Mouse (Mus musculus) thymus, adult 2 months (tissue): ENCODE data around the gene Odf3b. TPM values are rescaled to one million over a fixed set of nuclear protein-coding genes. Genes with fewer than 3 reads are reported as not detected.

ENCODE experiments used
- DNase-seq: peaks from one replicate; pipeline ENCODE4 v3.0.0; 2021
- H3K27ac ChIP-seq: fragments of 200-500 bp; 2 replicates; pipeline ENCODE4 v1.5.1; 2012; ENCODE audit warnings: low read length, control low read depth; ENCODE audit not compliant: control insufficient read depth, insufficient read depth
- H3K27me3 ChIP-seq: fragments of 200-500 bp; 2 replicates; pipeline ENCODE4 v1.6.1; 2012; ENCODE audit warnings: mild to moderate bottlenecking, low read length, moderate library complexity, mixed read lengths; ENCODE audit not compliant: control insufficient read depth, insufficient read depth
- H3K36me3 ChIP-seq: fragments of 200-500 bp; 2 replicates; pipeline ENCODE4 v1.6.1; 2012; ENCODE audit warnings: mild to moderate bottlenecking, low read length, moderate library complexity; ENCODE audit not compliant: control insufficient read depth, insufficient read depth
- H3K4me1 ChIP-seq: fragments of 200-500 bp; replicated peaks from 2 replicates; pipeline ENCODE4 v1.6.1; 2012; ENCODE audit warnings: low read length; ENCODE audit not compliant: control insufficient read depth, insufficient read depth
- H3K4me3 ChIP-seq: fragments of 200-500 bp; 2 replicates; pipeline ENCODE4 v1.5.1; 2012; ENCODE audit warnings: mild to moderate bottlenecking, low read length, control low read depth, moderate library complexity; ENCODE audit not compliant: control insufficient read depth, insufficient read depth
- CTCF ChIP-seq: fragments of 200-500 bp; IDR thresholded peaks from 2 replicates; pipeline ENCODE4 v1.5.1; 2012; ENCODE audit warnings: mild to moderate bottlenecking, control low read depth, low read length, moderate library complexity, borderline replicate concordance; ENCODE audit not compliant: control insufficient read depth, poor library complexity, insufficient read depth; ENCODE audit errors: extremely low read depth
- POLR2A ChIP-seq: fragments of 200-500 bp; IDR thresholded peaks from 2 replicates; pipeline ENCODE4 v1.6.1; 2012; ENCODE audit warnings: mild to moderate bottlenecking, low read length, control low read depth, moderate library complexity; ENCODE audit not compliant: control insufficient read depth, poor library complexity, insufficient read depth; ENCODE audit errors: extremely low read depth
- WGBS: fragments of 180-500 bp; shearing (Covaris S2); methylation state at CpG from one replicate; pipeline ENCODE4 v1.1.7; 2018; 5-methylcytosine and 5-hydroxymethylcytosine counted together
- polyA plus RNA-seq: library from polyadenylated mRNA; depleted of rRNA; stranded (reverse); fragments of >200 nt; gene quantifications from 2 replicates; pipeline ENCODE4 v1.2.3, GENCODE M21; 2012

Gene Odf3b
- polyA plus RNA-seq, 1 experiment: 21.9 TPM

DNA sequence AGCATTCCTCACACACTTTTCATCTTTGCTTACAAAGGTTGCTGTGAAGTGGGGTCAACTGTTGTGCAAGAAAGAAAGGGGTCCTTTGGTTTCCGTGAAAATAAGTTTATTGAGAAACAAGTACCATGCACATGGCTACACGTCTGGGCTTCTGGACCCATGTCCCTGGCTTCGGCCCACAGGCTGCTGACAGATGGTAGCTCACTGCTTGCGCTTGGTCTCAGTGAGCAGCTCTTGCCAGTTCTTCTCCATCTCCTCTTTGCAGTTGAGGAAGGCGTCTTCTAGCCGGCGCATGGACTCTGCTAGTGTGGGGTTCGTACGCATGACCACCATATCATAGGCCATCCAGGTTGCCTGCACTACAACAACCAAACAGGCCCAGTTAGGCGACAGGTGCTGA, 11.0 kb upstream of the Odf3b start:
- WGBS: 97% methylated on average over 10 of the region's 10 CpGs
- H3K4me1 ChIP-seq: peaks cover 13% of the 10 kb centered on the region
- H3K4me3 ChIP-seq: no peak overlapping the region
- DNase-seq: no peak
- no peaks in the 10 kb centered on the region for H3K36me3 ChIP-seq
- H3K27me3 ChIP-seq: no peaks in the 10 kb centered on the region
- TF ChIP-seq CTCF (no peak), POLR2A (no peak)
- H3K27ac ChIP-seq: no peak overlapping the region

DNA sequence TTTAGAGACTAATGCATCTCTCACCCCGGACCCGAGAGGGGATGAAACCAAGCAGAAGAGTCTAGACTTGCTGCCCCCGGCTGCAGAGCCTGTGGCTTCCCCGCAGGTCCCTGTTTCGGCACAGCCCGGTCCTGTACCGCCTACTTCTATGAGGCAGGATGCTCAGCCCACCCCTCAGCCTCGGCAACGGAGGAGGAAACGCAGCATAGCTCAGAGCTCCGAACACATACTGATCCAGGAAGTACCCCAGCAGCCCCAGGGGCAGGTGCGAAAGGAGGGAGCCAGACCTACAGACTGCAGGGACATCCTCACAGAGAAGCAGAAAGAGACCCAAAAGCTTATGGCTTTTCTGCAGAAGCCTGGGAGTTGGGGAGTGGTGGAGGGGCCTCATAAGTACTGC, 8.0 kb upstream of the Odf3b start:
- no peak overlapping the region for H3K4me3 ChIP-seq
- no peak for TF ChIP-seq POLR2A
- no peak for TF ChIP-seq CTCF
- no peaks in the 10 kb centered on the region for H3K36me3 ChIP-seq
- H3K27ac ChIP-seq: no peak overlapping the region
- WGBS: 5% methylated on average over 12 of the region's 12 CpGs
- H3K4me1 ChIP-seq: peaks cover 13% of the 10 kb centered on the region
- H3K27me3 ChIP-seq: no peaks in the 10 kb centered on the region
- peak; percentile 63 for DNase-seq

DNA sequence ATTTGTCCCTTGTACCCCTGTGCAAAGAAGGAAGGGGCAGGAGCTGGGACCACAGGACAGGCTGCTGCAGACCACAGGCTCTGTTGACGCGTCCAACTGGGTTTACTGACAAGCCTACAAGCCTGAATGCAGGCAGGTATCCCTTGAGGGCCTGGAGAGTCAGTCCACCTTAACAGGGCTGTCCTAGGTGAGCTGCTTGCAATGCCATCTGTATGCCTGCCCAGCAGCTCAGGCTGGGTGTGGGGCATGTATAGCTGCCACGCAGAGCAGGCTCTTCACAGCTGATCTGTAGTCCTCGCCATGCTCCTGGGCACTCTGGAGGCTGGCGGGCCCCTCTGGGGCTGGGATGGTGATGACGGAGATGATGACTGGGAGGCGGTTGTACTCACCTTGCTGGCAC, 5.5 kb upstream of the Odf3b start, which contains the start of gene Klhdc7b:
Klhdc7b (plus strand) TSS at position 301 of the 400 bp plus-strand sequence.
- Histone ChIP-seq H3K27me3 (no peaks in the 10 kb centered on the region), H3K27ac (no peak within 1 kb of the TSS), H3K4me1 (peaks cover 14% of the 10 kb centered on the region), H3K4me3 (no peak within 1 kb of the TSS), H3K36me3 (no peaks in the 10 kb centered on the region)
- DNase-seq: no peak
- no peak for TF ChIP-seq CTCF
- no peak for TF ChIP-seq POLR2A
- WGBS: 97% methylated on average over 7 of the region's 7 CpGs

DNA sequence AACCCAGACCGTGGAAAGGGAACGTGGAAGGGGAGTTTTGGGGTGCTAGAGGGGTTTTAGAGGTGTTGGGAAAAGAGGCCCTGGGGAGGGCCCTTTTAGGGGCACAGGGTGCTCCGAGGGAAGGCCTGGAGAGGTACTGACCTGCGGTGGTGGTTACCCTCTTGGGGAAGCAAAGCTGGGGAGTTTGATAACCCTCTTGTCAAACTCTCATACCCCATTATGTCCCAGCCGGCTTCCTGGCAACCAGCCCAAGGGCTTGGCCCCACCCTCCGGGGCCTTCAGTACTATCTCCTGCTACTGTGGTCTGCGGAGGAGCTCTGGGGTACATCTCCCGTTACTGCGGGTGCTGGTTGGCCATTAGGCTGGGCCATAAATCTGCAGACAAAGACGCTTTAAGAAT, 347 bp upstream of the Odf3b start:
- DNase-seq: peak; percentile 38
- H3K4me1 ChIP-seq: peaks cover 24% of the 10 kb centered on the region
- peak overlapping the region; percentile 72 for H3K4me3 ChIP-seq
- 4% methylated on average over 10 of the region's 10 CpGs for WGBS
- TF ChIP-seq CTCF: no peak
- TF ChIP-seq POLR2A: no peak
- H3K27me3 ChIP-seq: no peaks in the 10 kb centered on the region
- no peaks in the 10 kb centered on the region for H3K36me3 ChIP-seq
- no peak overlapping the region for H3K27ac ChIP-seq

DNA sequence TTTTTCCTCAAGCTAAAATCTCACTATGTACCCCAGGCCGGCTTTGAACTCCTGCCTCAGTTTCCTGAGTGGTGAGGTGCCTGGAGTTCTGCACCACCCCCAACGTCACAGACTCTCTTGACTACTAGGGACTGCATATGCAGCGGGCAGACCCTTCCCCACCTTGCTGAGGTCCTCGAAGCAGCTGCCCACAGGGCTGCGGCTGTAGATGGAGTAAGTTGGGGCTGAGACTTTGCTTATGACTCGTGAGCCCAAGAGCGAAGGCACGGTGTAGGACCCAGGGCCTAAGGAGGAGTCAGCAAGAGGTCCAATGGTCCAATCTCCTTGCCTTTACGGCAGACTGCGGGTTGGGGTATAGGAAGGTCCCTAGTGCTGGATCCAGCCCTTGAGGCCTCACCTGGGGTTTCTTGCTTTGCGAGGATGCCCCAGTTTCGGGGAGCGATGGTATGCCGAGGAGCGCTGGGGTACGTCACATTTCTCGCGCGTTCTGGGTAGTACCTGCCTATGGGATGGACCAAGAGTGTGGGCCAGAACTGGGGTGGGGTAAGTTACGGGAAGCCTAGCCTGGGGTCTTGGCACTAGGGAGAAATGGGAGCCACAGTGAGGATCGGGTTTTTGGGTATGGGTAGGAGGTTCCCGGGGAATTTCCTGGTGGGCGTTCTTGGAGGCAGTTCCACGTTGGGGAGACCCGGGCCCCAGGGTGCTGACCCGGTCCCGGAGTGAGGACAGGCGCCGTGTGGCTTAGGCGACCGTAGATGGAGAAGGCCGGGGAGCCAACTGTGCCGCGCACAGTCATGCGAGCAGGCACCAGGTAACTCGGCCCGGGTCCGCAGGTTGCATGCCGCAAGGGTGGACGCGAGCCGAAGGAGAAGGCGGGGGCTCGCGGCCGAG, 899 bp downstream of the Odf3b start:
- peak overlapping the region; percentile 72 for H3K4me3 ChIP-seq
- no peaks in the 10 kb centered on the region for H3K27me3 ChIP-seq
- no peak overlapping the region for H3K27ac ChIP-seq
- 21% methylated on average over 46 of the region's 46 CpGs for WGBS
- no peaks in the 10 kb centered on the region for H3K36me3 ChIP-seq
- TF ChIP-seq CTCF (no peak), POLR2A (no peak; the same call in 1 of the 2 replicates)
- no peak for DNase-seq
- peaks cover 28% of the 10 kb centered on the region for H3K4me1 ChIP-seq

DNA sequence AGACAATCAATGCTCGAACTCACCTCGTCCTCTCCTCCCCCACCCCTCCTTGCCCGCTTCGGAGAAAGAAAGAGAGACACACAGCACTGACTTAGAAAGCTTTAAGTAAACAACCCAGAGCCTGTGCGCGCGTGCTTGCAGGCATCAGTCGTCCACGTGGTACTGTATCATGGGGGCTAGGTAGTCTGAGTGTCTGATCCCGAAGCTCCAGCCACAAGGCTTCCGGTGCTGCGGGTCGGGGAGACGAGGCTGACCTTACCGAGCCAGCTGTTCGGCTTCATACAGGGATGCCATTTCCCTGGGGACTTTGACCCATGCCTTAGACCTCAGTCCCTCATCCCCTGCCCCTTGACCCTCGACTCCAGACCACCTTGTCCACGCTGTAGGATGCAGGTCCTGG, 1.7 kb downstream of the Odf3b start:
- H3K27me3 ChIP-seq: no peaks in the 10 kb centered on the region
- H3K4me3 ChIP-seq: no peak overlapping the region
- H3K36me3 ChIP-seq: no peaks in the 10 kb centered on the region
- TF ChIP-seq CTCF (no peak), POLR2A (peak; percentile 15; the same call in 1 of the 2 replicates)
- H3K4me1 ChIP-seq: peaks cover 32% of the 10 kb centered on the region
- no peak overlapping the region for H3K27ac ChIP-seq
- 41% methylated on average over 18 of the region's 18 CpGs for WGBS
- DNase-seq: no peak

DNA sequence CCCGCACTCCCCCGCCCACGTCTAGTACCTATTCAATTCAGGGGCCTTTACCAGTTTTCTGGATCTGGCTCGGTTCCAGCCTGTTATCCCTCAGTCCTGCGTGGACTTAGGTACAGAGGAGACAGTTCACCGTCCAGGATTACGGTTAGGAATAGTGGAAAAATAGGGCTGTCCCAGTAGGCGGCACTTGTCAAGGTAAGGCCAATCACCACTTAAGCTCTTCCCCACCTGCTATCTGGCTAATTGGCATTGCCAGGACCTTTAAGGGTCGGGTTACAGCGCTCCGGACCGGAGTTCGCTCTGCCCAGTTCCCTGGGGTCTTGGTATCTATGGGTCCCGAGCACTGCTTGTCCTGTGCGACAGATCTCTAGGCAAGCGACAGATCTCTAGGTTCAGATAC, 2.1 kb downstream of the Odf3b start, which contains the start of gene Tymp:
Tymp (minus strand) TSS at position 83 of the 400 bp plus-strand sequence.
- peaks cover under 1% of the 10 kb centered on the region; the same call in 1 of the 2 replicates for H3K36me3 ChIP-seq
- H3K4me3 ChIP-seq: no peak within 1 kb of the TSS
- H3K4me1 ChIP-seq: peaks cover 32% of the 10 kb centered on the region
- WGBS: 91% methylated on average over 16 of the region's 16 CpGs
- no peak for DNase-seq
- no peaks in the 10 kb centered on the region for H3K27me3 ChIP-seq
- H3K27ac ChIP-seq: no peak within 1 kb of the TSS
- no peak for TF ChIP-seq CTCF
